Mouse (Mus musculus): ENCODE data around the gene Ulk4. TPM values are rescaled to one million over a fixed set of nuclear protein-coding genes. Genes with fewer than 3 reads are reported as not detected.
"Not testable (repeated sequence)": the region's sequence is repeated elsewhere in the genome, so short reads cannot be mapped to it uniquely, and the experiment has no call there.

The Ulk4 gene
- total RNA-seq, 2 experiments from 2014 or later: 5.3 to 5.7 TPM

DNA sequence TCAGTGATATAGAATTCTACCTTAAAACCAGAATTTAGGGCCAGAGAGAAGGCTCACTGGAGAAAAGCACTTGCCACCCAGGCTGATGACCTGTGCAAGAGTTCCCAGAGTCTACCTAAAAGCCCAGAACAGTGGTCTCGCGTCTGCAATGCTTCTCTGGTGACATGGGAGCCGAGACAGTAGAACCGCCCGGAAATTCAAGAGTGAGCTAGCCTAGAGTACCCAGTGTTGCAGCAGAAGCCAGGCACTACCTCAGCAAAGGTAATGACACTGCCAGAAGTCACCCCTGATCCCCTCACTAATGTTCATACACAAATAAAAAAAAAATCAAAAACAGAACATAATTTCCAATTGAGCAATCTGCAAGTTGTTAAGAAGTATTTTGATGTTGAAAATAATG is 208.9 kb downstream of the Ulk4 start:
- DNase-seq (ENCODE audit: low spot score in 2 of 2): no peak

DNA sequence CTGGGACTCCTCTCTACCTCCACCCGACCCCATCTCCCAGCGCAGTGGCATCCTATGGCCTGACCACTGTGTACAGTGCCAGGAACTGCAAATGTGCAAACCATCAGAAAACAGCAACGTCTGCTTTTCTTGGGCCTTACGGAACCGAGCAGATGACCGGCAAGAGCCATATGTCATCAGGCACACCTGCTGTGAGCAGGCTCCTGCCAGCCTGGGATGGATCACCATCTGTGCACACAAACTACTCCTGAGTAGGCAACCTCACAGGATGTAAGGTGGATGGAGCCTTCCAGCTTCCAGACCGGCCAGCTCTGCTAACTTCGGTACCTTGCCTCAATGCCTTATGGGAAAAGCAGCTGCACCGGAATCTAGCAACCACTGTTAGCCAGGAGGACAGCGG is 210.0 kb downstream of the Ulk4 start:
- DNase-seq (ENCODE audit: low spot score in 2 of 2): no peak

DNA sequence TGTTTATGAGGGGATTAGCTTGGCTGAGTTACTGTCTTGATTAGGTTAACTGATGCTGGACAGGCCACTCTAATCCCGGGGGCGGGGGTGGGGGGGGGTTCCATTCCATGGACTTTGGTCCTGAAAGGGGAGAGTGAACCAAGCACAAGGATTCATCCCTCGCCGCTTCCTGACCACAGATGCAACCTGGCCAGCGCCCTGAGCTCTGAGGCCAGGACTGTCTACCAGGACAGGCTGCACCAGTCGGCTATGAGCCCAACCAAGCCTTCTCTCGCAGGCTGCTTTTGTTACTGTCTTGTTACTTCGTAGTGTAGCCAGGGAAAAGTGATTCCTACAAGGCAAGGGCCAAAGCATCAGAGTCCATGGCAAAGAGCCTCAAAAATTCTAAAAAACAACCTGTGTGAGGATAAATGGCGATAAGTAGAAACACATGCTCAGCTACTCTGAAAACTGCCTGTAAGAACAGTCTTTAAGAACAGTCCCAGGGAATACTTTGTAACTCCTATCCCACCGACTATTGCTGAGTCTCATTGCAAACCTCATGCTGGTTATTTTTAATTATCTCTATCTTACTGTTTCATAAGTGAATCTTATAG is 211.5 kb downstream of the Ulk4 start:
- DNase-seq (ENCODE audit: low spot score in 2 of 2): no peak

DNA sequence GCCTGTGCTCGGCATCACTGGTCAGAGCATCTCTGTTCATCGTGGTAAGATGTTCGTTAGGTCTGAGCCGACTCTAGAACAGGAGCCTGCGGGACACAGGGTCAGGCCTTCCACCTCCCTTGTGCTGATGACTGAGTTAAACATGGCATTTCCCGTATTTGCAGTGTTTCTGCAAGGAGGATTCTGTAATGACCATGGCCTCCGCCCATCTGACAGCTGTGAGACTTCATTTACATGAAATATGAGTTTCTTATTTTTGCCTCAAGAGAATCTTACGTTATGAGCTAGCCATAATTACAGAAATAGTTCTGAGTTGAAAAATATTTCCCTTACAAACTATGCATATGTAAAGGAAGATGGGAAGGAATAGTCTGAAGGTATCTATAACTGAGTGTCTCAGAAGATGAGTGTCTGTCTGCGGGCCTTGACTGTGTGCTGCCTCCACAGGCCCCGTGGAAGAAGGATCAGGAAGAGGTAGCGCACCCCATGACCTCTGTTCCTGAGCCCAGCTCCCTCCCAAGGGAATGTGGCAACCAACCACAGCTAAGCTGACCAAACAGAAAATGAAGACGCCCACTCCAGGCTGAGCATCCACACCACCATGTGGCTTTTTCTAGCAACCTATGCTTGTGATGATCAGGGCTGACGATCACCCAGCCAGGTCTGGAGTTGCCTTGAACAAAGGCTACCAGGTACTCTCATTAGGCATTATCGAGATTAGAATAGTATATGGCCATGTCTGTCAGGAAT is 212.2 kb downstream of the Ulk4 start:
- DNase-seq (ENCODE audit: low spot score in 2 of 2): no peak

DNA sequence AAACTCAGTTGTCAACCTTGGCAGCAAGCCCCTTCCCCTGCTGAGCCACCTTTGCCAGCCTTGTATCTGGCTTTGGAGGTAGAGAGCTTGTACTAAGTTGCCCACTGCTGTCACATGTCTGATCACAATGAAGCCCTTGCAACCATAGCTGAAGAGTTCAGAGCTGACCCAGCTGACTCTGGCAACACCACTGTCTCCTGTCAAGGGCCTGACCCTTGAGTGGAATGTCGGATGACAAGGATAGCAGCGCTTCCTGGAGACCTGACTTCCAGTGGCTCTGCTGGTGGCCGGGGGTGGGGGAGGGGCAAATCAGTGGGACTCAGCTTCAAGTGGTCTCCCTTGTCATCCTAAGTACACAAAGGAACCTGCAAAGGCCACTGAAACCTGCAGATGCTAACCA is 214.3 kb downstream of the Ulk4 start:
- no peak for DNase-seq (ENCODE audit: low spot score in 2 of 2)

DNA sequence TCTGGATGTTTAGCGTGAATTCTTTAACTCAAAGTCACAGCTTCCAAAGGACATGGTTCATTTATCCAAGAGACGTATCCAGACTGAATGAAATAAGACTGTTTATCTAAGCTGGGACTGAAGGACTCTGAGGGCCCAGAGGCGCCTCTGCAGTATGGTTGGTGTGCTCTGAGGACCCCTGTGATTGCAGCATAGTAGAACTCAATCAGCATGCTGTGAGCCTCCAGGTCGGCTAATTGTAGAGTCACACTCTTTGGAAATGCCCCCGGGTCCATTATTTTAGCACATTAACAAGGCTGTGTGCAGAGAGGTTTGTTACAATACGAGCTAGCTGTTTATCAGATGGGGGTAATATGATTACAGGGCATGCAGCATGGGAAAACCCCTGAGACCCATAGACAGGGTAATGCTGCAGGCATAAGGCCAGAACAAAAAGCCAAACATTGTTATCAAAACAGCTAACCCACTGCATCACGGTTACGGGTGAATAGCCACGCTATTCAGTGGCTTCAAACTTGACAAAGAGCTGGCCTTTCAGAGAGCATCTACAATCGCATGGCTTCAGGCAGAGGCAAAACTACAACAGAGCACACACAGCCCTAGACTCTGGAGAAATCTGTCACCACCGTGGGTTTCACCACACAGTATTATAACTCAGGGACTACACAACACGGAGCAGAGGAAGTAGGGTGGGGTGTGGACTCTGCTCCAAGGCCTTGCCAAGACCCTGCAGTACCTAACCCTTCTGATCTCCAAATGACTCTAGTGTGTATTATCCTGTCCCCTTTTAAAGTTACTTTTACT is 215.0 kb downstream of the Ulk4 start:
- DNase-seq (ENCODE audit: low spot score in 2 of 2): no peak

DNA sequence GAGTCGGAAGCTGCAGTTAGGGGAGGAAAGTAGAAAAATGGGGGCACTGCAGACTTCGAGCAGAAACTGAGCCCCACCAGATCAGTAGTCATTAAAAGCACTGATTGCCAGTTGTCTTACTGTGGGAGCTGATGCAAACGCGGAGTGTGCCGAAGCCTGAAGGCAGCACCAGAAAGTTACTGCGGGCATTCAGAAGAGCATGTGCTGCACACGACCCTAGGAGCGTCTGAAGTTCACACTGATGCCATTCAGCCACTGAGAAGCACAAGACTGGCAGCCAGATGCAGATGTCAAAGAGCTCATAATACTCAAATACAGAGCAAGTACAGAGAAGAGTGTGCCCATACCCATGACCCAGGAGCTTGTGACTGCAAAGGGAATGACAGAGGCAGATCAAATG is 216.7 kb downstream of the Ulk4 start:
- no peak for DNase-seq (ENCODE audit: low spot score in 2 of 2)

DNA sequence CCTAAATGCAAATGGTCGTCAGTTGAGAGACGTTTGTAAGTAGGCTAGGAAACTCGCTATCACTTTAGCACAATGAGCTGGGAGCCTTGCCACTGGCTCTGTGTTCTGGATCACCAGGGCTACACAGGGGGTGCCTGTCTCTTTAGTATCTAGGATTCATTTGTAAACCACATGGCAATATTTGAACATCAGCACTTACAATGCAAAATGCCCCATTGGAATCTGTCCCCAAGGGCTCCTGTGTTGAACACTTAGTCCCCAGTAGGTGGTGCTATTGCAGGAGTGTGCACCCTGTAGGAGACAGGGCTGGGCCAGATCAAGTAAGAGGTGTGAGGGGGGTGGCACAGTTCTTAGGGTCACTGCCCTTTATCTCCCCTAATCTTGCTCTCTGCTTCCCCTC is 217.7 kb downstream of the Ulk4 start:
- no peak for DNase-seq (ENCODE audit: low spot score in 2 of 2)

DNA sequence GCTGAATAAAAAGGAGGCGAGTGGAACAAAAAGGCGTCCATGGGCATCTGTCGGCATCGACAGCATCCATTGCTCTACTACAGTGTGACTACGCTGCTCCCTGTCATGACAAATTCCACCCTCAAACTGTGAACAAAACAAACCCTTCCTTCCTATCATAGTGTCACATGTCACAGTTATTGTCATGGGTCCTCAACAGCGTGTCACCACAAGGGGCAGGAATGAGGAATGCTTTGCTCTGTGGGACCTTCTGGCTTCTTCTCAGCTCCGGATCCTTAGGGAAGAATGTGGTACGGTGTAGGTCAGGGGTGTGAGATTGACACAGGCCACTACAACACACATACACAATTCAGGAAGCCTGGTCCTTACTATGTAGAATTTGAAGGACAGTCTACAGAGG is 218.5 kb downstream of the Ulk4 start:
- no peak for DNase-seq (ENCODE audit: low spot score in 2 of 2)

DNA sequence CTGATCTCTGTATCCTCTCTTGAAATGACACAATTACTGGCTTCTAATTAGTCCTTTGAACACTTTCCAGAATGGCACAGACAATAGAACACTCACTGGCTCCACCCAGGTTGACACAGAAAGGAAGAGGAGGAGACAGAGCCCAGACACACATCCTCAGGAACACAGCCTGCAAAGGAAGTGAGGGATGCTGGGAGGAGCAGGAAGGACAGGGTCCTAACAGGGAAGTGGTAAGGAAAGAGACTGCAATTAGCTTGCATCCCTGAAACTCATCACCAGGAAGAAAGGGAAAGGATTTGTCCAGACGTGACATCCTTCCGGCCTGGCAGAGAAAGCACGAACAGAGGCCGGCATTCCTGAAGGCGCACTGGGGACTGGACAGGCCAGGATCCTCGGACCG is 218.9 kb downstream of the Ulk4 start:
- no peak for DNase-seq (ENCODE audit: low spot score in 2 of 2)

DNA sequence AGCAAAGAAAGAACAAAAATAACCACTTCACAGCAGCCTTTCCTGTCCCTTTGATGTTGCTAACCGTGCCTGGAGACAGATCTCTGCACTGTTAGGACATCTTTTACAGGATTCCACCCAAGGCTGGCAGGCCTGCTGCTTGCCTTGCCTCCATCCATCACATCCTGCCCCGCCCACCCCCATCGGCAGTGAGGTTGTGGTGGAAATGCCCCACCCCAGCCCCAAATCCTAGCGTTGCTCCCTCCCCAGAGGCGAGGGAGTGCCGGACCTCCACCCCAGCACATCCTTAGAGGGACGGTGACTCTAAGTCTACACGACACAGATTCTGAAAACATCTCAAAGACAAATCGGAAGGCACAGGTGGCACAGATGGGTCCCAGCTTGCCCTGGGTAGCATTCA is 219.6 kb downstream of the Ulk4 start:
- DNase-seq (ENCODE audit: low spot score in 2 of 2): no peak

DNA sequence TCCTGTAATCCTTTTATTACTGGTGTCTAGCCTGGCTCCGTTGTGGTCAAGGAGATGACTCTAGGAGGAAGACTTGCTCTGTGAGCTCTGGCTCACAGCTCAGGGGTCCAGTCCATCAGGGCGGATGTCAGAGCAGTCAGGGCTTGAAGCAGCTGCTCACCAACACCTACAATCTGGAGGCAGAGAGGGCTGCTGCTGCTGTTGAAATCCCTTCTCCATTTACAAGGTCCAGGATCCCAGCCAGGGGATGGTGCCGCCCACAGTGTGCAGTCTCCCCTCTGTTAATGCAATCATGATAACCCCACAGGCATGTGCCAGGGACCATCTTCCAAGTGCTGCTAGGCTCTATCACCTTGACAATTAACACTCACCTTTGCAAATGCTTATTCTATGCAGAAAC is 220.5 kb downstream of the Ulk4 start:
- DNase-seq (ENCODE audit: low spot score in 2 of 2): no peak

DNA sequence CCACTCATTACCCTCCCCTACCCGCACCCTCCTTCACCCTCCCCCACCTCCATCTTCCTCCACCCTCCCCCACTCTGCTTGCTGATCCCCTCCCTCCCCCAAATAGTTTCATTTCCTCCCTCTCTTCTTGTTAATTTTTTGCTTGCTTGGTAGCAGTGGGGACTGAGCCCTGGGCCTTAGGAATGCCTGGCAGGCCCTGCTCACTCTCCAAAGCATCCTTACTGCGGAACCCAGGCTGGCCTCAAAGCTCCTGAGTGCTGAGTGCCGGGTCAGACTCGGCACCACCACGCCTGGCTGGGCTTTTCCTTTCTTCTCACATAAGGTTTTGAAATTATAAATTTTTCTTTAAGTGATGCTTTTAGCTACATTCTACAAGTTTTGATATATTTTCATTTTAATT is 221.0 kb downstream of the Ulk4 start:
- no peak for DNase-seq (ENCODE audit: low spot score in 2 of 2)

DNA sequence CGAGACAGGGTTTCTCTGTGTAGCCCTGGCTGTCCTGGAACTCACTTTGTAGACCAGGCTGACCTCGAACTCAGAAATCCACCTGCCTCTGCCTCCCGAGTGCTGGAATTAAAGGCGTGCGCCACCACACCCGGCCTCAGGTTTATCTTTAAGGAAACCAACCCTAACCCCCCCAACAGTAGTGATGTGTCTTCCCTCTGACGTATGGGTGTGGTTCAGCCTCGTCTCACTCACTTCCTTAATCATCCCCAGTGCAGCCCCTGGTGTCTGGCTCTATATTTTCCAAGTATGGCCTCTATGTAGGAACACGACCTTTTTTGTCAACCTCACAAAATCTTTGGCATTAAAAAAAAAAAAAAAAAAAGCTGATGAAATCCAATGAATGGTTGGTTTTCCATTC is 231.3 kb downstream of the Ulk4 start:
- DNase-seq (ENCODE audit: low spot score in 2 of 2): not testable (repeated sequence)

DNA sequence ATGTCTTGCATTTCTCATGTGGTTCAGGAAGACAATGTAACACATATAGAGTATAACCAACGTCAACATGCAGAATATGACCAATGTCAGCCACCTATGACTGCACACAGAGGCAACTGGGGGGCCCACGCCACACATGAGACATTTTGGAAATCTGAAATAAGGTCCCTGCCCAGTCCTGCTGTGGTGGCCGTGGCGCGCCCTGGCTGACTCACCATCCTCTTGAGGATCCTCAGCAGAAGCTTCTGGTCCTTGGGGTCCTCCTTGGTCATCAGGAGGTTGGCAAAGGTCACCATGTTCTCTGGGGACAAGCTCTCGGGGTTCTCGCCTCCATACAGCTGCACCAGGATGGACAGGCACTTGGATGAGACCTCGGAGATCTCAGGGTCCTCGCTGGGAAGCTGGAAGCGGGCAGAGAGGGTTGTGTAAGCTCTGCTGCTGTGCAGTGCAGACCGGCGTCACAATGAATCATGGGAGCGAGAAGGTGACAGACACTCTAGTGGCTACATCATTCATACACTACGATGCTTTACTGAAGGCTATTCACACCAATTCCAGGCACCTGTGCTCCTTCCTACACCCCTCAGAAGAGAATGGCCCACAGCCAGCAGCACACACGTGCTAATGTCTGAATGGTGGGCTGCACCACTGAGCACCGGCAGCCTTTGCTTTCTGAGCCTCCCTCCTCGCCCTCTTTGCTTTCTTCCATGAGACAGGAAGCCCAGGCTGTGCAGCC is 232.4 kb downstream of the Ulk4 start:
- DNase-seq (ENCODE audit: low spot score in 2 of 2): no peak

DNA sequence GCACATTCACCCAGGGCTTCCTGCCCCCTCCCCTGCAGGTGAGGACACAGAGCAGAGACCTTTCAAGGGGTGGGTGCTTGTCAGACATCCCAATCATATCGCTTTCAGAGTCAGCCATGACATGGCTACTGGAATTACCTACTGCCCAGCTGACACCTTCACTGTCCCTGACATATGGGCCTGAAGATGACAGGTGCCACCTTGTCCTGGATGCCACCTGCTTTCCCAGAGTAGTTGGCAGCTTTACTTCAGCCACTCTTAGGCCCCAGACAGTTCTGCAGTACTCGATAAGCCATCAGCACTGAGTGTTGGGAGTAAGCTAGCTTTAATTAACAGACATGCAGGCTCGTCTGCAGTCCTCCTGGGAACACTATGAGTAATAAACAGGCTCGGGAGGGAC is 234.0 kb downstream of the Ulk4 start:
- DNase-seq (ENCODE audit: low spot score in 2 of 2): no peak

DNA sequence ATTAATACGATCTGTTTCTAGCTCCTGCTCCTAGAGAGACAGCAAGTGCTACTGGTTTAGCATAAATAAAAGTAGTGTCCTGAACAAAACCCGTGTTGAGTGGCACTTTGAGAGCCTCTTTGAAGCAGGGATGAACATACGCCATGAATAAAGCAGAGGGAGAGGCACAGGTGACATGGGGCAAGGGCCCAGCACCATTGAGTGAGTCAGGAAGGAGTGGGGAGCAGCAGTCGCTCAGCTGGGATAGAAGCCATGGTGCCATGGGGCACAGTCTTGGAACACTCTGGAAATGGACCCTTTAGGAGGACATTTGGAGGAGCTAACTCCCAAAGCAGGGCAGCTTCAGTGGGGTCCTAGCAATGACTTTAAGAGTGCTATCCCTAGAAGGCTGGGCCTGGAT is 238.6 kb downstream of the Ulk4 start:
- no peak for DNase-seq (ENCODE audit: low spot score in 2 of 2)

DNA sequence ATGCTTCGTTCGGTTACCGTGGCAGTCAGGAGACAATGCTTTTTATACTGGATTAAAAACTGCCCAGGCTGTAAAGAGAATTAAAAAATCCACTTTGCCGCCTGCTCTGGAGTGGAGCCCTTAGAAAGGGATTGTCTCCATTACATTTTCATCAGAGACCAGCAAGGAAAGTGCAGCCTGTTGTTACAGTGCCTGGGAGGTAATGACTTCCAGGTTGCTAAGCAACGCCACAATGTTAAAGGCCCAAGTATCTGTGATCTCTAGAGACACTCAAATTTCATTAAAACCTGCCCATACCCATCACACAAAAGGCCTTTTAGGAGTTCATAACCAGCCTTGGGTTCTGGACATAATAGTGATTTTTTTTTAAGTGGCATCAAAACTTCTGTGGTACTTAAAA is 239.0 kb downstream of the Ulk4 start:
- DNase-seq (ENCODE audit: low spot score in 2 of 2): no peak

DNA sequence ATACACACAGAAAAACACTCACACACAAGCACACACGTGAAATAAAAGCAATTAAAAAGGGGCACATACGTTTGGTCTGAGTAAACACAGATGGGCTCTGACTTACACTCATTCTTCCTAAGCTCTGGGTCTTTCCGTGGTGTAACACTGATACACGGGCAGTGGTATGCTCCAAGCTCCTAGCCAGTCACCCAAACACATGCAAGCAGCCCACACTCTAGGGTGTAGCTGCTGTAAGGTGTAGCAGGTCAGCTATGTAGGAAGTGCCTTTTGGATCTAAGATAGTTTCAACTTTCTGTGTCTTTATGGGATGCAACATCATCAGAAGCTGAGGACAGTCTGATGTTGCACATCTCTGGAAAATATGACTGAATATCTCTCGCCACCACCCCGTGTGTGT is 241.7 kb downstream of the Ulk4 start:
- DNase-seq (ENCODE audit: low spot score in 2 of 2): no peak

DNA sequence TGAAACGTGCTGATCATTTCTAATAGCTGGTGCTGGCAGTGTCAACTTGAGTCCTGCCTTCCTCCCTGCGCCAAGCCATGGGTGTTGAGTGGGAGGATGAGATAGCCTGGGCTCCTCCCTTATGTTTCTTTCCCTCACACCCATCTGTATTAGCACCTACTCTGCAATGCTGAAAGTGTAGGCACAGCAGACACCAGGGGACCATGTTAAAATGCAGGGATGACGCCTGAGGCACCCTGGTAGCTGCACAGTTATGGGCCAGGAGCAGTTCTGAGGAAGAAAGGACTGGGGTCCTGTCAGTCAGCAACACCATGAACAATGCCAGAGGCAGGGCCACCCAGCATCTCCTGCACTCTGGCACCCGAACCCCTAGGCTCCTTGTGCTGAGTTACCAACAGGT is 243.4 kb downstream of the Ulk4 start:
- DNase-seq (ENCODE audit: low spot score in 2 of 2): no peak

DNA sequence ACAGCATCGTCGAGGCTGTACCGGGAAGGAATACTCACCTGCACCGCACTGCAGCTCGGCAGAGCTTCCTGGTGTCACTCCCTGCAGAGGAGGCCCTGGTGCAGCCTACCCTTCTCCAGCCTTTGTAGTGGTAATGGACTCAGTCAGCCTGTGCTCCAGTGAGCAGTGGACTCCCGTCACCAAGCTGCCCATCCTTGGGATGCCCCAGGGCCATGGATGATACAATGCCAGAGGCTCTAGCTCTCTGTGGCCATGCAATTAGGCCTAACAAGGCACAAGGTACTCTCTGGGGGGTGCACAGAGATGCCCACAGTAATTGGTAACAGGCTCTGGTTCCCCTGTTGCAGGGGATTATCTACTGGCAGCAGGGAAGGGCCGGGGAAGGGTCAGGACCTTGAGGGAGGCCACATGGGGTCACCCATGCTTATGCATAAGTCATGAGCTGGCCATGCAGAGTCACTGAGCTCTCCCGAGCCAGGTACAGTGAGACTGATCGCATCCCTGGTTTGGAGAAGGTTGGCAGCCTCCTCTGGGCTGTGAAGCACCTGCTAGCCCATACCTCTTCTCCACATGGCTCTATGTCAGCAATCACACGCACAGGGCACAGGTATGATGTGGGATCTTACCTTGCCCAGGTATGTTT is 244.6 kb downstream of the Ulk4 start:
- DNase-seq (ENCODE audit: low spot score in 2 of 2): no peak
